Mouse (Mus musculus) stomach, embryonic 16.5 days (tissue): ENCODE data around the gene Birc5. TPM values are rescaled to one million over a fixed set of nuclear protein-coding genes. Genes with fewer than 3 reads are reported as not detected.

Experiments used
- ATAC-seq: fragments of 200-750 bp; cut with Nextera tagmentation; 2 replicates; pipeline ENCODE4 v1.8.0; 2017; ENCODE audit warnings: moderate number of reproducible peaks, moderate TSS enrichment; ENCODE audit not compliant: insufficient read depth, low FRiP score
- H3K27ac ChIP-seq: fragments of 300-500 bp; sonication (generic); 2 replicates; pipeline ENCODE4 v1.5.1; 2014; ENCODE audit warnings: low read length
- H3K27me3 ChIP-seq: fragments of 300-500 bp; sonication (generic); 2 replicates; pipeline ENCODE4 v1.6.1; 2014; ENCODE audit warnings: low read length, control low read depth, mixed read lengths; ENCODE audit not compliant: control insufficient read depth, insufficient read depth
- H3K36me3 ChIP-seq: fragments of 300-500 bp; sonication (generic); 2 replicates; pipeline ENCODE4 v1.6.1; 2014; ENCODE audit warnings: low read length; ENCODE audit not compliant: control insufficient read depth, insufficient read depth
- H3K4me1 ChIP-seq: fragments of 300-500 bp; sonication (generic); 2 replicates; pipeline ENCODE4 v1.6.1; 2014; ENCODE audit warnings: low read length, control low read depth, mixed read lengths; ENCODE audit not compliant: control insufficient read depth, insufficient read depth
- H3K4me2 ChIP-seq: fragments of 300-500 bp; sonication (generic); 2 replicates; pipeline ENCODE4 v1.6.1; 2014; ENCODE audit warnings: low read depth, low read length, mixed read lengths
- H3K4me3 ChIP-seq: fragments of 300-500 bp; sonication (generic); replicated peaks from 2 replicates; pipeline ENCODE4 v1.5.1; 2014; ENCODE audit warnings: mild to moderate bottlenecking, low read length
- H3K9ac ChIP-seq: fragments of 300-500 bp; sonication (generic); 2 replicates; pipeline ENCODE4 v1.6.1; 2014; ENCODE audit warnings: low read length
- H3K9me3 ChIP-seq: fragments of 300-500 bp; sonication (generic); replicated peaks from 2 replicates; pipeline ENCODE4 v1.6.1; 2016; ENCODE audit warnings: low read length, control low read depth; ENCODE audit not compliant: control insufficient read depth
- WGBS: fragments of 180-500 bp; shearing (Covaris S2); extraction: QIAGEN DNeasy Blood & Tissue Kit; methylation state at CpG from one replicate; pipeline ENCODE4 v1.1.7; 2014; 5-methylcytosine and 5-hydroxymethylcytosine counted together
- polyA plus RNA-seq: library from polyadenylated mRNA; unstranded; fragments of >200 nt; fragmentation: Nextera tagmentation; extraction: Ambion mirVana; gene quantifications from 2 replicates; pipeline ENCODE4 v1.2.1, GENCODE M21; 2015

Birc5 gene
- polyA plus RNA-seq, 1 experiment from 2014 or later, result 247 TPM

GRCm38 (mm10) chr11:117844997-117845396, 4.1 kb upstream of the Birc5 start:
- ATAC-seq, result no peak
- Histone ChIP-seq H3K9me3 (no peaks in the 10 kb centered on the region), H3K4me2 (no peak overlapping the region), H3K36me3 (no peaks in the 10 kb centered on the region), H3K27ac (0 out of 2 replicates have a peak overlapping the region, but pooled peaks have one; percentile 9), H3K27me3 (no peaks in the 10 kb centered on the region), H3K9ac (peak overlapping the region; percentile 46; the same call in 1 of the 2 replicates), H3K4me3 (no peak overlapping the region), H3K4me1 (peaks cover 17% of the 10 kb centered on the region)
- 60% methylated on average over 2 of the region's 2 CpGs for WGBS

- no peak for ATAC-seq
- 81% methylated on average over 2 of the region's 2 CpGs for WGBS
Observed at GRCm38 (mm10) chr11:117845651-117846050, 3.4 kb upstream of the Birc5 start.

GRCm38 (mm10) chr11:117846640-117847039, 2.4 kb upstream of the Birc5 start:
- no peaks in the 10 kb centered on the region for H3K9me3 ChIP-seq
- no peaks in the 10 kb centered on the region for H3K27me3 ChIP-seq
- no peak overlapping the region for H3K4me3 ChIP-seq
- H3K9ac ChIP-seq, result no peak overlapping the region
- WGBS, result 38% methylated on average over 5 of the region's 5 CpGs
- no peak overlapping the region for H3K4me2 ChIP-seq
- H3K36me3 ChIP-seq, result no peaks in the 10 kb centered on the region
- peaks cover 26% of the 10 kb centered on the region for H3K4me1 ChIP-seq
- no peak overlapping the region for H3K27ac ChIP-seq
- 0 out of 2 replicates have a peak, but pooled peaks have one; percentile 3 for ATAC-seq

More at GRCm38 (mm10) chr11:117845651-117846050, 3.4 kb upstream of the Birc5 start:
- Histone ChIP-seq H3K9ac (no peak overlapping the region), H3K4me2 (no peak overlapping the region), H3K27ac (no peak overlapping the region), H3K4me3 (no peak overlapping the region), H3K9me3 (no peaks in the 10 kb centered on the region), H3K36me3 (no peaks in the 10 kb centered on the region), H3K27me3 (no peaks in the 10 kb centered on the region), H3K4me1 (peaks cover 24% of the 10 kb centered on the region)

GRCm38 (mm10) chr11:117847593-117848215, 1.3 kb upstream of the Birc5 start:
- Histone ChIP-seq H3K36me3 (0 out of 2 replicates have a peak, but pooled peaks cover 5% of the 10 kb centered on the region), H3K4me1 (peaks cover 26% of the 10 kb centered on the region), H3K4me2 (peak overlapping the region; percentile 92), H3K9ac (peak overlapping the region; percentile 90), H3K27me3 (no peaks in the 10 kb centered on the region), H3K9me3 (no peaks in the 10 kb centered on the region), H3K27ac (peak overlapping the region; percentile 98), H3K4me3 (peak overlapping the region; percentile 64)
- ATAC-seq, result no peak
- 67% methylated on average over 7 of the region's 7 CpGs for WGBS

- Histone ChIP-seq H3K9me3 (no peaks in the 10 kb centered on the region), H3K4me1 (peaks cover 26% of the 10 kb centered on the region), H3K27ac (peak overlapping the region; percentile 98), H3K9ac (peak overlapping the region; percentile 90), H3K36me3 (peaks cover 6% of the 10 kb centered on the region; the same call in 1 of the 2 replicates), H3K4me2 (peak overlapping the region; percentile 92), H3K27me3 (no peaks in the 10 kb centered on the region), H3K4me3 (peak overlapping the region; percentile 64)
- ATAC-seq, result peak; percentile 80
- 6% methylated on average over 19 of the region's 19 CpGs for WGBS
Observed at GRCm38 (mm10) chr11:117848271-117848984, 623 bp upstream of the Birc5 start.

GRCm38 (mm10) chr11:117852875-117853274, 3.8 kb downstream of the Birc5 start:
- Histone ChIP-seq H3K27me3 (no peaks in the 10 kb centered on the region), H3K27ac (no peak overlapping the region), H3K4me2 (no peak overlapping the region), H3K9me3 (no peaks in the 10 kb centered on the region), H3K4me1 (peaks cover 20% of the 10 kb centered on the region), H3K9ac (no peak overlapping the region), H3K4me3 (no peak overlapping the region), H3K36me3 (peaks cover 26% of the 10 kb centered on the region)
- ATAC-seq, result no peak
- whole genome bisulfite sequencing, result 79% methylated on average over 3 of the region's 3 CpGs

GRCm38 (mm10) chr11:117854241-117854640, 5.2 kb downstream of the Birc5 start:
- no peak overlapping the region for H3K9ac ChIP-seq
- no peak overlapping the region for H3K4me3 ChIP-seq
- no peaks in the 10 kb centered on the region for H3K27me3 ChIP-seq
- ATAC-seq, result no peak
- no peak overlapping the region for H3K27ac ChIP-seq
- peaks cover 26% of the 10 kb centered on the region for H3K36me3 ChIP-seq
- no peaks in the 10 kb centered on the region for H3K9me3 ChIP-seq
- peaks cover 14% of the 10 kb centered on the region for H3K4me1 ChIP-seq
- H3K4me2 ChIP-seq, result no peak overlapping the region
- 91% methylated on average over 9 of the region's 9 CpGs for WGBS

- WGBS, result 92% methylated on average over 5 of the region's 5 CpGs
- H3K36me3 ChIP-seq, result peaks cover 26% of the 10 kb centered on the region
- ATAC-seq, result no peak
Observed at GRCm38 (mm10) chr11:117855360-117855759, 6.3 kb downstream of the Birc5 start.

GRCm38 (mm10) chr11:117855975-117856374, 6.9 kb downstream of the Birc5 start:
- no peak overlapping the region for H3K4me2 ChIP-seq
- no peaks in the 10 kb centered on the region for H3K9me3 ChIP-seq
- WGBS, result 78% methylated on average over 1 of the region's 1 CpGs
- peaks cover 26% of the 10 kb centered on the region for H3K36me3 ChIP-seq
- peaks cover 13% of the 10 kb centered on the region for H3K27me3 ChIP-seq
- no peak overlapping the region for H3K9ac ChIP-seq
- H3K4me1 ChIP-seq, result 0 out of 2 replicates have a peak, but pooled peaks cover 2% of the 10 kb centered on the region
- no peak overlapping the region for H3K4me3 ChIP-seq
- H3K27ac ChIP-seq, result no peak overlapping the region
- ATAC-seq, result no peak

More at GRCm38 (mm10) chr11:117855360-117855759, 6.3 kb downstream of the Birc5 start:
- Histone ChIP-seq H3K4me3 (no peak overlapping the region), H3K9me3 (no peaks in the 10 kb centered on the region), H3K4me1 (peaks cover 5% of the 10 kb centered on the region), H3K27ac (no peak overlapping the region), H3K4me2 (no peak overlapping the region), H3K27me3 (peaks cover 6% of the 10 kb centered on the region; the same call in 1 of the 2 replicates), H3K9ac (no peak overlapping the region)
